Mouse (Mus musculus) MEL (cell line): ENCODE results near the gene Tbc1d9. TPM values are rescaled to one million over a fixed set of nuclear protein-coding genes. Genes with fewer than 3 reads are reported as not detected.

Experiments used
- DNase-seq: peaks from one replicate; pipeline ENCODE4 v3.0.0; 2011; ENCODE audit warnings: low read depth, low spot score
- H3K27ac ChIP-seq: 2 replicates; pipeline ENCODE4 v1.5.1; 2012; ENCODE audit warnings: low read depth, mild to moderate bottlenecking, control low read depth, low read length, moderate library complexity; ENCODE audit not compliant: control insufficient read depth
- H3K27me3 ChIP-seq, 2 experiments: fragments of 150-350 bp in 1 of 2; sonication (generic) in 1 of 2; 2 replicates each; pipeline ENCODE4 v1.6.1; 2012; ENCODE audit warnings: low read length in 2 of 2, mild to moderate bottlenecking in 2 of 2, improper control_type of control experiment in 1 of 2, moderate library complexity in 1 of 2; ENCODE audit not compliant: insufficient read depth in 2 of 2, control insufficient read depth in 1 of 2
- H3K36me3 ChIP-seq, 2 experiments: 2 replicates each; pipeline ENCODE4 v1.6.1; 2012 to 2014; ENCODE audit warnings: low read length in 2 of 2, improper control_type of control experiment in 1 of 2, inconsistent platforms in 1 of 2, mild to moderate bottlenecking in 1 of 2; ENCODE audit not compliant: insufficient read depth in 2 of 2, control insufficient read depth in 1 of 2
- H3K4me1 ChIP-seq, 2 experiments: fragments of 150-350 bp in 1 of 2; sonication (generic) in 1 of 2; 2 replicates each; pipeline ENCODE4 v1.6.1; 2012; ENCODE audit warnings: low read length in 2 of 2, improper control_type of control experiment in 1 of 2, mild to moderate bottlenecking in 1 of 2; ENCODE audit not compliant: insufficient read depth in 2 of 2, control insufficient read depth in 1 of 2
- H3K4me3 ChIP-seq, 2 experiments: fragments of 150-350 bp in 1 of 2; sonication (generic) in 1 of 2; 2 replicates each; pipeline ENCODE4 v1.5.1; 2012; ENCODE audit warnings: low read depth in 2 of 2, low read length in 2 of 2, mild to moderate bottlenecking in 2 of 2, moderate library complexity in 2 of 2, control low read depth in 1 of 2, improper control_type of control experiment in 1 of 2; ENCODE audit not compliant: control insufficient read depth in 1 of 2, insufficient read depth in 1 of 2
- H3K79me2 ChIP-seq: 2 replicates; pipeline ENCODE4 v1.6.1; 2012; ENCODE audit warnings: mild to moderate bottlenecking, low read length, moderate library complexity; ENCODE audit not compliant: control insufficient read depth, poor library complexity, insufficient read depth
- H3K9ac ChIP-seq: 2 replicates; pipeline ENCODE4 v1.6.1; 2012; ENCODE audit warnings: low read depth, mild to moderate bottlenecking, control low read depth, low read length, moderate library complexity; ENCODE audit not compliant: control insufficient read depth, poor library complexity, severe bottlenecking
- H3K9me3 ChIP-seq: fragments of 150-350 bp; sonication (generic); replicated peaks from 2 replicates; pipeline ENCODE4 v1.6.1; 2012; ENCODE audit warnings: mild to moderate bottlenecking, low read length, improper control_type of control experiment, moderate library complexity; ENCODE audit not compliant: insufficient read depth
- CHD1 ChIP-seq: IDR thresholded peaks from 2 replicates; pipeline ENCODE4 v1.6.1; 2012; ENCODE audit warnings: low read depth, mild to moderate bottlenecking, inconsistent platforms, low read length, improper control_type of control experiment
- CHD2 ChIP-seq: IDR thresholded peaks from 2 replicates; pipeline ENCODE4 v1.6.1; 2011; ENCODE audit warnings: low read length, improper control_type of control experiment
- CTCF ChIP-seq, 3 experiments: IDR thresholded peaks in 2 of 3; conservative IDR thresholded peaks in 1 of 3; 2 replicates each; pipeline ENCODE4 v1.5.1; 2011 to 2012; ENCODE audit warnings: low read length in 3 of 3, low read depth in 2 of 3, mild to moderate bottlenecking in 2 of 3, improper control_type of control experiment in 1 of 3, inconsistent platforms in 1 of 3, mixed read lengths in 1 of 3, moderate library complexity in 1 of 3; ENCODE audit not compliant: control insufficient read depth in 1 of 3, insufficient read depth in 1 of 3, poor library complexity in 1 of 3, severe bottlenecking in 1 of 3
- E2F4 ChIP-seq: IDR thresholded peaks from 2 replicates; pipeline ENCODE4 v1.6.1; 2011; ENCODE audit warnings: low read depth, low read length, improper control_type of control experiment, borderline replicate concordance
- EP300 ChIP-seq, 2 experiments: IDR thresholded peaks; 2 replicates each; pipeline ENCODE4 v1.6.1; 2011; ENCODE audit warnings: improper control_type of control experiment in 2 of 2, low read length in 2 of 2, low read depth in 1 of 2, mild to moderate bottlenecking in 1 of 2
- ETS1 ChIP-seq: IDR thresholded peaks from 2 replicates; pipeline ENCODE4 v1.6.1; 2012; ENCODE audit warnings: low read depth, mild to moderate bottlenecking, inconsistent platforms, low read length, improper control_type of control experiment, moderate library complexity
- GATA1 ChIP-seq: IDR thresholded peaks from 2 replicates; pipeline ENCODE4 v1.6.1; 2011; ENCODE audit warnings: low read depth, low read length, improper control_type of control experiment
- HCFC1 ChIP-seq: IDR thresholded peaks from 2 replicates; pipeline ENCODE4 v1.6.1; 2012; ENCODE audit warnings: low read depth, mild to moderate bottlenecking, inconsistent platforms, low read length, improper control_type of control experiment, moderate library complexity
- JUND ChIP-seq: IDR thresholded peaks from 2 replicates; pipeline ENCODE4 v1.6.1; 2011; ENCODE audit warnings: low read depth, mild to moderate bottlenecking, improper control_type of control experiment, low read length
- KAT2A ChIP-seq: conservative IDR thresholded peaks from 2 replicates; pipeline ENCODE4 v1.6.1; 2012; ENCODE audit warnings: low read depth, low read length, improper control_type of control experiment, inconsistent platforms
- MAFK ChIP-seq: IDR thresholded peaks from 2 replicates; pipeline ENCODE4 v1.6.1; 2011; ENCODE audit warnings: low read depth, mild to moderate bottlenecking, low read length, improper control_type of control experiment, borderline replicate concordance
- MXI1 ChIP-seq: IDR thresholded peaks from 2 replicates; pipeline ENCODE4 v1.6.1; 2011; ENCODE audit warnings: mild to moderate bottlenecking, low read depth, low read length, improper control_type of control experiment
- MYB ChIP-seq: IDR thresholded peaks from 2 replicates; pipeline ENCODE4 v1.6.1; 2011; ENCODE audit warnings: mild to moderate bottlenecking, low read depth, low read length, improper control_type of control experiment
- MYC ChIP-seq: IDR thresholded peaks from 2 replicates; pipeline ENCODE4 v1.6.1; 2011; ENCODE audit warnings: low read depth, mild to moderate bottlenecking, low read length, improper control_type of control experiment, moderate library complexity
- NELFE ChIP-seq: IDR thresholded peaks from 2 replicates; pipeline ENCODE4 v1.6.1; 2011; ENCODE audit warnings: low read depth, low read length, improper control_type of control experiment
- POLR2A ChIP-seq, 2 experiments: IDR thresholded peaks; 2 replicates each; pipeline ENCODE4 v1.6.1; 2011 to 2012; ENCODE audit warnings: low read length in 2 of 2, mild to moderate bottlenecking in 2 of 2, control low read depth in 1 of 2, improper control_type of control experiment in 1 of 2, low read depth in 1 of 2, moderate library complexity in 1 of 2; ENCODE audit not compliant: control insufficient read depth in 1 of 2, insufficient read depth in 1 of 2, poor library complexity in 1 of 2
- POLR2AphosphoS2 ChIP-seq: IDR thresholded peaks from 2 replicates; pipeline ENCODE4 v1.6.1; 2011; ENCODE audit warnings: low read length, improper control_type of control experiment
- POLR2AphosphoS5 ChIP-seq: IDR thresholded peaks from 2 replicates; pipeline ENCODE4 v1.6.1; 2012; ENCODE audit warnings: low read depth, borderline replicate concordance, mild to moderate bottlenecking, inconsistent platforms, low read length, moderate library complexity, mixed read lengths
- RAD21 ChIP-seq: IDR thresholded peaks from 2 replicates; pipeline ENCODE4 v1.6.1; 2011; ENCODE audit warnings: mild to moderate bottlenecking, low read depth, low read length, improper control_type of control experiment
- RCOR1 ChIP-seq: IDR thresholded peaks from 2 replicates; pipeline ENCODE4 v1.6.1; 2012; ENCODE audit warnings: low read depth, mild to moderate bottlenecking, inconsistent platforms, low read length, improper control_type of control experiment
- TBP ChIP-seq: IDR thresholded peaks from 2 replicates; pipeline ENCODE4 v1.8.0; 2011; ENCODE audit warnings: low read depth, low read length, improper control_type of control experiment
- TCF12 ChIP-seq: IDR thresholded peaks from 2 replicates; pipeline ENCODE4 v1.6.1; 2014; ENCODE audit warnings: low read depth, mild to moderate bottlenecking, inconsistent platforms, low read length, improper control_type of control experiment, moderate library complexity
- UBTF ChIP-seq: IDR thresholded peaks from 2 replicates; pipeline ENCODE4 v1.6.1; 2012; ENCODE audit warnings: low read depth, mild to moderate bottlenecking, inconsistent platforms, low read length, improper control_type of control experiment, moderate library complexity, borderline replicate concordance; ENCODE audit not compliant: insufficient read depth
- USF1 ChIP-seq: IDR thresholded peaks from 2 replicates; pipeline ENCODE4 v1.6.1; 2014; ENCODE audit warnings: low read depth, mild to moderate bottlenecking, inconsistent platforms, low read length, improper control_type of control experiment, moderate library complexity
- USF2 ChIP-seq, 2 experiments: IDR thresholded peaks; 2 replicates each; pipeline ENCODE4 v1.6.1; 2011 to 2012; ENCODE audit warnings: improper control_type of control experiment in 2 of 2, low read length in 2 of 2, borderline replicate concordance in 1 of 2, inconsistent platforms in 1 of 2, low read depth in 1 of 2, mild to moderate bottlenecking in 1 of 2; ENCODE audit not compliant: insufficient read depth in 1 of 2
- ZC3H11A ChIP-seq: IDR thresholded peaks from 2 replicates; pipeline ENCODE4 v1.6.1; 2012; ENCODE audit warnings: low read depth, mild to moderate bottlenecking, inconsistent platforms, low read length, improper control_type of control experiment
- ZKSCAN1 ChIP-seq: IDR thresholded peaks from 2 replicates; pipeline ENCODE4 v1.6.1; 2012; ENCODE audit warnings: low read depth, mild to moderate bottlenecking, inconsistent platforms, low read length, improper control_type of control experiment, moderate library complexity
- ZNF384 ChIP-seq: IDR thresholded peaks from 2 replicates; pipeline ENCODE4 v1.6.1; 2012; ENCODE audit warnings: low read depth, mild to moderate bottlenecking, inconsistent platforms, low read length, improper control_type of control experiment
- polyA plus RNA-seq, 2 experiments: library from polyadenylated mRNA; stranded (reverse) in 1 of 2; unstranded in 1 of 2; fragments of >175 nt in 1 of 2; fragments of >200 nt in 1 of 2; gene quantifications; 2 replicates each; pipeline versions ENCODE4 v1.2.1 to v1.2.4; 2012; ENCODE audit warnings: low replicate concordance in 2 of 2, low read depth in 1 of 2; ENCODE audit not compliant: insufficient read length in 2 of 2, insufficient read depth in 1 of 2, missing spikeins in 1 of 2
- total RNA-seq: library from RNA; depleted of rRNA; stranded (reverse); fragments of 300-350 nt; gene quantifications from 2 replicates; pipeline ENCODE4 v1.2.3, GENCODE M21; 2012

The Tbc1d9 gene
- total and polyA plus RNA-seq, 3 experiments, result not detected

DNA sequence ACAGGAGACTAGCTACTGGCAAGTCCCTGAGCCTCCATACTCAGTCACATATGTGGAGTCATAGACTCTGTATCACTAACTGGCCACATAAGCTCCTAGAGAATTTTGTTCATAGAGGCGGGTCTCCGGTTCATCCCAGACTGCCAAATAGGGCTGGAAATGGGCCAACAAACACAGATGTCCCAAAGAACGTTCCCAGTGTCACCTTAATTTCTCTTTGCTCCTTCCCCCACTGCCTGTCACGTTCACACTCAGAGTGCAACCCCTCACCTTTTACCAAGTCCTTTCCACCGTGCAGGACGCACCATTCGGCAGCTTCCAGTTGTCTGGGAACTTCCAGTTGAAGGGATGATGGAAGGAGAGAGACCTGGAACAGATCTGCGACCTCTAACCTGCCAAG is 120.2 kb downstream of the Tbc1d9 start:
- H3K4me1 ChIP-seq, result no peaks in the 10 kb centered on the region
- no peaks in the 10 kb centered on the region for H3K9me3 ChIP-seq
- no peak overlapping the region for H3K4me3 ChIP-seq
- no peaks in the 10 kb centered on the region for H3K79me2 ChIP-seq
- H3K27ac ChIP-seq, result no peak overlapping the region
- H3K36me3 ChIP-seq, result no peaks in the 10 kb centered on the region
- no peak for DNase-seq
- H3K9ac ChIP-seq, result no peak overlapping the region
- no peaks in the 10 kb centered on the region; a peak in 2 of 4 replicates for H3K27me3 ChIP-seq
- TF ChIP-seq CHD1, result no peak
- no peak for TF ChIP-seq E2F4
- no peak for TF ChIP-seq ZKSCAN1
- no peak for TF ChIP-seq RAD21
- TF ChIP-seq TCF12, result no peak

- no peak within 1 kb of the TSS for H3K9ac ChIP-seq
Observed at GRCm38 (mm10) chr8:83290176-83290575, 125.0 kb downstream of the Tbc1d9 start, which contains the start of gene Ucp1. Gene Ucp1 (plus strand): TSS chr8:83290352.

DNA sequence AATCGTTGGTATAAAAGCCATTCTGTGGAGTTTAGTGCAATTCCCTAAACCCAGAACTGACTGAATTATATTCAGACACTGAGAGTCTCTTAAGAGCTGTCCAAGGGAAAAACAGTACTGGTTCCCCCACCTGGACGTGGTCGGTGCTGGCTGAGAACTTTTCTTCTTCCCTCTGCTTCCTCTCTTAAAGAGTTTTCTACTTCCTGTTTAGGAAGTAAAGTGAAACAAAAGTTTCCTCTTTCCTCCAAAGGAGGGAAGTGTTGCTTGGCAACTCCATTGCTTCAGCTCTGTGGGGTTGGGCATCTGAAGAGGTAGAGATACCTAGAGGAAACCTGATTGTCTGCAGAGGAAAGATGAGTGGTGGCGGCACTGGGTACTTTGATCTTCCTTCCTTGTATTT is 132.2 kb downstream of the Tbc1d9 start:
- Histone ChIP-seq H3K9ac (no peak overlapping the region), H3K4me3 (no peak overlapping the region), H3K27me3 (peaks cover 0 to 2% of the 10 kb centered on the region in 2 experiments; a peak in 1 of 4 replicates), H3K79me2 (no peaks in the 10 kb centered on the region), H3K4me1 (no peaks in the 10 kb centered on the region), H3K9me3 (no peaks in the 10 kb centered on the region), H3K27ac (no peak overlapping the region), H3K36me3 (no peaks in the 10 kb centered on the region)
- no peak for DNase-seq
- TF ChIP-seq USF2 (IDR thresholded peaks at IDR 0.05; ENCODE audit: borderline replicate concordance in 1 of 2, insufficient read depth in 1 of 2, low read depth in 1 of 2, low read length in 2 of 2), result no peak
- TF ChIP-seq GATA1, result no peak
- no peak for TF ChIP-seq MYB
- TF ChIP-seq POLR2AphosphoS5, result no peak
- TF ChIP-seq UBTF, result no peak
- no peak for TF ChIP-seq CHD1
- no peak for TF ChIP-seq ZC3H11A
- no peak for TF ChIP-seq CTCF (IDR thresholded peaks at IDR 0.05 in 2 of 3, conservative IDR thresholded peaks at IDR 0.05 in 1 of 3; ENCODE audit: control insufficient read depth in 1 of 3, insufficient read depth in 1 of 3, low read depth in 2 of 3, low read length in 3 of 3, poor library complexity in 1 of 3, severe bottlenecking in 1 of 3)
- no peak for TF ChIP-seq TCF12
- TF ChIP-seq ETS1, result no peak
- TF ChIP-seq POLR2A (IDR thresholded peaks at IDR 0.05; ENCODE audit: control insufficient read depth in 1 of 2, insufficient read depth in 1 of 2, low read depth in 1 of 2, low read length in 2 of 2, poor library complexity in 1 of 2), result no peak
- TF ChIP-seq KAT2A, result no peak
- TF ChIP-seq USF1, result no peak
- TF ChIP-seq JUND, result no peak
- no peak for TF ChIP-seq RCOR1
- no peak for TF ChIP-seq EP300 (IDR thresholded peaks at IDR 0.05; ENCODE audit: low read depth in 1 of 2, low read length in 2 of 2)

More at GRCm38 (mm10) chr8:83290176-83290575, 125.0 kb downstream of the Tbc1d9 start, which contains the start of gene Ucp1:
- peaks cover 0 to 2% of the 10 kb centered on the region in 2 experiments; a peak in 1 of 4 replicates for H3K27me3 ChIP-seq
- DNase-seq, result no peak
- H3K9me3 ChIP-seq, result no peaks in the 10 kb centered on the region
- H3K27ac ChIP-seq, result no peak within 1 kb of the TSS
- H3K36me3 ChIP-seq, result no peaks in the 10 kb centered on the region
- TF ChIP-seq KAT2A, result no peak
- TF ChIP-seq ZKSCAN1, result no peak
- TF ChIP-seq UBTF, result no peak
- TF ChIP-seq ZC3H11A, result no peak
- no peak for TF ChIP-seq POLR2AphosphoS2
- no peak for TF ChIP-seq ZNF384
- TF ChIP-seq HCFC1, result no peak
- TF ChIP-seq MAFK, result no peak
- no peak for TF ChIP-seq ETS1
- TF ChIP-seq E2F4, result no peak
- TF ChIP-seq CTCF (IDR thresholded peaks at IDR 0.05 in 2 of 3, conservative IDR thresholded peaks at IDR 0.05 in 1 of 3; ENCODE audit: control insufficient read depth in 1 of 3, insufficient read depth in 1 of 3, low read depth in 2 of 3, low read length in 3 of 3, poor library complexity in 1 of 3, severe bottlenecking in 1 of 3), result no peak
- TF ChIP-seq NELFE, result no peak
- no peak for TF ChIP-seq CHD2
- no peak for TF ChIP-seq MXI1
- no peak for TF ChIP-seq USF1
- no peak for TF ChIP-seq MYC
- TF ChIP-seq POLR2A (IDR thresholded peaks at IDR 0.05; ENCODE audit: control insufficient read depth in 1 of 2, insufficient read depth in 1 of 2, low read depth in 1 of 2, low read length in 2 of 2, poor library complexity in 1 of 2), result no peak
- no peak for TF ChIP-seq MYB
- no peak for TF ChIP-seq TBP
- TF ChIP-seq, all 39 proteins: peak for 0
- Histone ChIP-seq H3K4me3 (no peak within 1 kb of the TSS), H3K4me1 (no peaks in the 10 kb centered on the region), H3K79me2 (no peaks in the 10 kb centered on the region)
